Mouse (Mus musculus): Measurements from ENCODE around the gene Rbmxl2. TPM values are rescaled to one million over a fixed set of nuclear protein-coding genes. Genes with fewer than 3 reads are reported as not detected.
A peak's percentile ranks its signal among the peaks of the same experiment; 100 is the strongest.

Rbmxl2 gene
- not detected in 2 replicates for polyA plus RNA-seq (2015; fragmentation: Nextera tagmentation; extraction: Ambion mirVana)

DNA sequence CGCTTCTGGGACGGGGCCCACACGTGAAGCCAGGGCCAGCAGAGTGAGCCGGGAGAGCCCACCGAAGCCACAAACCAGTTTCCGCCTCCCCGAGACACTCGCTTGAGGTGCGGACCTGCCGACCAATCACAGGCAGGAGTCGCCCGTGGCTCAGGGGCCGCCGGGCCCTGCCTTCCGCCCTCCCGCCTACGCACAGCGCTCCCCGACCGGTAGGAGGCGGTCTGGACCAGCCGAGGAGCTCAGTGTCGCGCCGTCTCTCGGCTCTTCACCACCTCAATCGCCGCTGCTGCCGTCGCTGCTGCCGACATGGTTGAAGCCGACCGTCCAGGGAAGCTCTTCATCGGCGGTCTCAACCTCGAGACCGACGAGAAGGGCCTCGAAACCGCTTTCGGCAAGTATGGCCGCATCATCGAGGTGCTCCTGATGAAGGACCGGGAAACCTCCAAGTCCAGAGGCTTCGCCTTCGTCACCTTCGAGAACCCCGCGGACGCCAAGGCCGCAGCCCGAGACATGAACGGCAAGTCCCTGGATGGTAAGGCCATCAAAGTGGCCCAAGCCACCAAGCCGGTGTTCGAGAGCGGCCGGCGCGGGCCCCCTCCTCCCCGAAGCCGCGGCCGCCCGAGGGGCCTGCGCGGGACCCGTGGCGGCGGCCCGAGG, at the start of gene Rbmxl2:
Rbmxl2 (plus strand) TSS at position 242 of the 657 bp plus-strand sequence.
- H3K9me3 ChIP-seq (replicated peaks; ENCODE audit: low read length): peaks cover 7% of the 10 kb centered on the region
- no peak within 1 kb of the TSS for H3K27ac ChIP-seq
- no peaks in the 10 kb centered on the region for H3K4me1 ChIP-seq (replicated peaks; ENCODE audit: insufficient read depth, low read length)
- no peak within 1 kb of the TSS for H3K4me2 ChIP-seq (ENCODE audit: low read length)
- H3K27me3 ChIP-seq (ENCODE audit: insufficient read depth, low read length): peaks cover 12% of the 10 kb centered on the region
- no peak within 1 kb of the TSS for H3K9ac ChIP-seq (ENCODE audit: low read depth, low read length)
- DNase-seq (ENCODE audit: low spot score) (no peak), ATAC-seq (replicated peaks; ENCODE audit: low FRiP score, low read depth) (no peak)
- no peaks in the 10 kb centered on the region for H3K36me3 ChIP-seq (ENCODE audit: insufficient read depth, low read length)
- no peak for TF ChIP-seq CTCF (IDR thresholded peaks at IDR 0.05; ENCODE audit: low read depth)
- 43% methylated on average over 70 of the region's 70 CpGs for WGBS
- no peak within 1 kb of the TSS; the same call in 1 of the 2 replicates for H3K4me3 ChIP-seq (replicated peaks; ENCODE audit: low read depth, low read length)

DNA sequence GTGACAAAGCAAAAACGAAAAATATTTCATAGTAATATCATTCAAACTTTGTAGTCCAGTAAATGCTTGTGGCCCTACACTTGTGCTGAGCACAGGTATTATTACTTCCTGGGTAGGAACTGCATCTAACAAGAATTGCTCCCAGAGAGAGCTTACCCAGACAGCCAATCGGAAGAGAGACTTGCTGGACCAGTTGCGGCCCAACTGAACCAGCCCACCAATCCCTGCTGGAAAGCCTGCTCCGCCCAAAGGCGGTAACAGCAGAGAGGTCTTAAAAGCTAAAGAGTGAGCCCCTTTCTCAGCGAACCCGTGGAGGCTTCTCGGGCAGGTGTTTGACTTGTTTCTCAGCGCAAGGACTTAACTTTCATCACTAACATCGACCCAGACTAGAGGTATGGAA, 42.6 kb upstream of the Rbmxl2 start, which contains the start of gene Nlrp14:
Nlrp14 (plus strand) TSS at position 301 of the 400 bp plus-strand sequence.
- H3K27ac ChIP-seq: no peak within 1 kb of the TSS
- no peaks in the 10 kb centered on the region for H3K9me3 ChIP-seq (replicated peaks; ENCODE audit: low read length)
- no peak within 1 kb of the TSS for H3K9ac ChIP-seq (ENCODE audit: low read depth, low read length)
- no peaks in the 10 kb centered on the region for H3K27me3 ChIP-seq (ENCODE audit: insufficient read depth, low read length)
- ATAC-seq (replicated peaks; ENCODE audit: low FRiP score, low read depth) (no peak), DNase-seq (ENCODE audit: low spot score) (no peak)
- H3K4me3 ChIP-seq (replicated peaks; ENCODE audit: low read depth, low read length): no peak within 1 kb of the TSS
- H3K4me2 ChIP-seq (ENCODE audit: low read length): no peak within 1 kb of the TSS
- no peak for TF ChIP-seq CTCF (IDR thresholded peaks at IDR 0.05; ENCODE audit: low read depth)
- H3K36me3 ChIP-seq (ENCODE audit: insufficient read depth, low read length): no peaks in the 10 kb centered on the region
- WGBS: 81% methylated on average over 10 of the region's 10 CpGs
- no peaks in the 10 kb centered on the region for H3K4me1 ChIP-seq (replicated peaks; ENCODE audit: insufficient read depth, low read length)

DNA sequence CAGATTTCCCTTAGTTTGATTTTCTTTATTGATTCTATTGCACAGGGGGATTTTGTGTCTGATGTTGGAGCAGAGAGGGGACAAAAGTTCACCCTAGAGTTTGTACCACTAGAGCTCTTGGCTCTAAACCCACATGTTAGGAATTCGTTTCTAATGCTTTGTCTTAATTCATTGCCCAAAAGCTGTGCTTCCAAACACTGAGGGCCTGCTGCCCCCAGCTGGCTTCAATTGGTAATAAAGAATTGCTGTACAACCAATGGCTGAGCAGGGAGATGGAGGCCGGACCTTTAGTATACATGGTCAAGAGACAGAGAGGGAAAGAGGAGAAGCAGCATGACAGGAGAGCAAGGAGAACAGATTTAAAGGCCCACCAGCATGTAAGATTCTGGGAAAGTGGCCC, 28.8 kb upstream of the Rbmxl2 start:
- Histone ChIP-seq H3K36me3 (ENCODE audit: insufficient read depth, low read length) (no peaks in the 10 kb centered on the region), H3K4me3 (replicated peaks; ENCODE audit: low read depth, low read length) (no peak overlapping the region), H3K4me1 (replicated peaks; ENCODE audit: insufficient read depth, low read length) (no peaks in the 10 kb centered on the region), H3K9ac (ENCODE audit: low read depth, low read length) (no peak overlapping the region), H3K9me3 (replicated peaks; ENCODE audit: low read length) (no peaks in the 10 kb centered on the region), H3K27ac (no peak overlapping the region), H3K27me3 (ENCODE audit: insufficient read depth, low read length) (no peaks in the 10 kb centered on the region), H3K4me2 (ENCODE audit: low read length) (no peak overlapping the region)
- DNase-seq (ENCODE audit: low spot score) (no peak), ATAC-seq (replicated peaks; ENCODE audit: low FRiP score, low read depth) (no peak)
- TF ChIP-seq CTCF (IDR thresholded peaks at IDR 0.05; ENCODE audit: low read depth): peak; percentile 14; the same call in 1 of the 2 replicates
- WGBS: 26% methylated on average over 2 of the region's 2 CpGs

DNA sequence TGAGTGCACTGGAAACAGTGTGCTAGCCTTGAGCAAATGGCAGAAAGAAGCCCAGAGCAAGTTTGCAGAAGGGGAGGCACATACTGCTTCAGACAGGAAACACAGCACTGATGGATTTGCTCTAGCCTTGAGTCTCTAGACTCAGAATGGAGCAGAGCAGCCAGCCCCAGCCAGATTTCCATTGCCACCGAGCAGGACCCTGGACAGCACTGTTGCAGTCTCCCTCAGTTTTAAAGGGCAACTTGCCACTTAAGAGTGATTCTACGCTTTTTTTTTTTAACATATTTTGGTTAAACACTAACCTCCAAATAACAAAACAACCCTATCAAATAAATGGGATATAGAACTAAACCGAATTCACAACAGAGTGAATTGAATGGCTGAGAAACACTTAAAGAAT, 7.4 kb upstream of the Rbmxl2 start:
- WGBS: 31% methylated on average over 3 of the region's 3 CpGs
- Histone ChIP-seq H3K9ac (ENCODE audit: low read depth, low read length) (no peak overlapping the region), H3K4me3 (replicated peaks; ENCODE audit: low read depth, low read length) (no peak overlapping the region), H3K27ac (no peak overlapping the region), H3K4me2 (ENCODE audit: low read length) (no peak overlapping the region), H3K9me3 (replicated peaks; ENCODE audit: low read length) (no peaks in the 10 kb centered on the region), H3K4me1 (replicated peaks; ENCODE audit: insufficient read depth, low read length) (no peaks in the 10 kb centered on the region), H3K36me3 (ENCODE audit: insufficient read depth, low read length) (no peaks in the 10 kb centered on the region), H3K27me3 (ENCODE audit: insufficient read depth, low read length) (no peaks in the 10 kb centered on the region)
- DNase-seq (ENCODE audit: low spot score) (peak; percentile 56), ATAC-seq (replicated peaks; ENCODE audit: low FRiP score, low read depth) (no peak)
- TF ChIP-seq CTCF (IDR thresholded peaks at IDR 0.05; ENCODE audit: low read depth): no peak

DNA sequence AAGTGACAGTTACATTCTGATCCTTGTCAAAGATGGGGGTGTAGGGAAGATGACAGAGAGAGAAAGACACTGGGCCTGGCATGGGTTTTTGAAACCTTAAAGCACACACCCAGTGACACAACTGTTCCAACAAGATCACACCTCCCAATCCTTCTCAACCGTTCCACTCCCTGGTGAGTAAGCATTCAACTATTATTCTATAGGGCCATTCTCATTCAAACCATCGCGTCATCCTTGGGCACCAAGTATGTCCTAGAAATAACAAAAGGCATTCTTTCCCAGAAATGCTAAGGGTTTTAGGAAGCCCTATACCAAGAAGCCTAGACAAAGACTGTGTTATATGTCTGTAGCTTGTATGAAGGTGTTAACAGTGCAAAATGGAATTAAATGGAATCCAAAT, 1.4 kb upstream of the Rbmxl2 start:
- H3K9ac ChIP-seq (ENCODE audit: low read depth, low read length): no peak overlapping the region
- peaks cover 12% of the 10 kb centered on the region for H3K27me3 ChIP-seq (ENCODE audit: insufficient read depth, low read length)
- H3K4me3 ChIP-seq (replicated peaks; ENCODE audit: low read depth, low read length): no peak overlapping the region
- DNase-seq (ENCODE audit: low spot score) (no peak), ATAC-seq (replicated peaks; ENCODE audit: low FRiP score, low read depth) (no peak)
- peaks cover 7% of the 10 kb centered on the region for H3K9me3 ChIP-seq (replicated peaks; ENCODE audit: low read length)
- no peak overlapping the region for H3K27ac ChIP-seq
- H3K36me3 ChIP-seq (ENCODE audit: insufficient read depth, low read length): no peaks in the 10 kb centered on the region
- no peak for TF ChIP-seq CTCF (IDR thresholded peaks at IDR 0.05; ENCODE audit: low read depth)
- H3K4me1 ChIP-seq (replicated peaks; ENCODE audit: insufficient read depth, low read length): no peaks in the 10 kb centered on the region
- 94% methylated on average over 3 of the region's 3 CpGs for WGBS
- no peak overlapping the region for H3K4me2 ChIP-seq (ENCODE audit: low read length)

DNA sequence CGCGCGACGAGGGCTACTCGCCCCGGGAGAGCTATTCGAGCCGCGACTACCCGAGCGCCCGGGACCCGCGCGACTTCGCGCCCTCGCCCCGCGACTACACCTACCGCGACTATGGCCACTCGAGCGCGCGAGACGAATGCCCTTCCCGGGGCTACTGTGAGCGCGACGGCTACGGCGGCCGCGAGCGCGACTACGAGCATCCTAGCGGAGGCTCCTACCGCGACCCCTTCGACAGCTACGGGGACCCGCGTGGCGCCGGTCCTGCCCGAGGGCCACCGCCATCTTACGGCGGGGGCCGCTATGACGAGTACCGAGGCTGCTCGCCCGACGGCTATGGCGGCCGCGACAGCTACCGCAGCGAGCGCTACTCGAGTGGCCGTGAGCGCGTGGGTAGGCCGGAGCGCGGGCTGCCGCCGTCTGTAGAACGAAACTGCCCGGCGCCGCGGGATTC, 906 bp downstream of the Rbmxl2 start:
- ATAC-seq (replicated peaks; ENCODE audit: low FRiP score, low read depth): no peak
- WGBS: 37% methylated on average over 62 of the region's 77 CpGs

More for the DNA sequence above, 906 bp downstream of the Rbmxl2 start:
- Histone ChIP-seq H3K9me3 (replicated peaks; ENCODE audit: low read length) (peaks cover 7% of the 10 kb centered on the region), H3K36me3 (ENCODE audit: insufficient read depth, low read length) (no peaks in the 10 kb centered on the region), H3K4me2 (ENCODE audit: low read length) (no peak overlapping the region), H3K27ac (no peak overlapping the region), H3K4me1 (replicated peaks; ENCODE audit: insufficient read depth, low read length) (no peaks in the 10 kb centered on the region), H3K4me3 (replicated peaks; ENCODE audit: low read depth, low read length) (no peak overlapping the region; the same call in 1 of the 2 replicates), H3K27me3 (ENCODE audit: insufficient read depth, low read length) (peaks cover 12% of the 10 kb centered on the region), H3K9ac (ENCODE audit: low read depth, low read length) (no peak overlapping the region)
- TF ChIP-seq CTCF (IDR thresholded peaks at IDR 0.05; ENCODE audit: low read depth): no peak
- DNase-seq (ENCODE audit: low spot score): no peak
